Mouse (Mus musculus) common myeloid progenitor, adult 5-6 weeks (primary cell): ENCODE measurements at regions not wholly inside any gene's neighbourhood (a gene's known extent, or its start where the extent isn't known, plus 50 kb on each side); places are given as distances from the start of the nearest gene placed in this dataset.

ENCODE experiments used
- ATAC-seq: replicated peaks from 2 replicates; pipeline ENCODE4 v1.8.0; 2016; ENCODE audit warnings: low read depth, mild to moderate bottlenecking, moderate TSS enrichment, inconsistent platforms; ENCODE audit not compliant: poor library complexity, severe bottlenecking

DNA sequence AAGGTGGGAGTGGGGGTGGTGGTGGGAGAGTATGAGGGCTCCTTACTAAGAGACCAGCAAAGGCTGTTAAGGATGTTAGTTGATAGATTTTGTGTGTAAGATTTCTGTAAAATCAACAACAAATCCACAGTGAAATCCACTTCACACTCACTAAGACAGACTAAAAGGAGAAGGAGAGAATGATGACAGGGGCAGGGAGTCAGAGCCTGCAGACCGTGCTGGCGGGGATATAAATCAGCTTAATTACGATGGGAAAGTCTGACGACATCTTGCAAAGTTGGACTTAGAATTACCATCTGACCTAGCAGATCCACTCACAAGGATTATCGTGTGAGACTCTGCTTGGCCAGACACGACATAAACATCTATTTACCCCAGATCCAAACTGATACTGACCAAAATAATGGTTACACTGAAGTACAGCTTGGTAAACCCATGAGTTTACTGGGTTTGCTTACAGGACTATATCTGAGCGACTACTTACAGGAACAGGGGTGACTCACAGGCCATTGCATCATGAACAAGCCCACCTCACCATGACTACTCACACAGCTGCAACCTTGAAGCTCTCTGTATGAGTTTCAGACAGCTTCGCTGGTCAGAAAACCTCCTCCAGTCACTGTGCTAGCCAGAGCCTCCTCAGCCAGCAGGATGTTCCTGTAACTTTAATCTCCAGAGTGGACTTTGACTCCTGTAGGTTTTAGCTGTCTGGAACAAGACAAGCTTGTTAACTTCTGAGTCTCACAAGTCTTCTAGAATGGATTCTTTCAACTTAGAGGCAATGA, 50.5 kb upstream of the Ednra start:
- no peak for ATAC-seq

GRCm38 (mm10) chr8:77775526-77775925, 51.3 kb upstream of the Ednra start:
- ATAC-seq, result no peak

DNA sequence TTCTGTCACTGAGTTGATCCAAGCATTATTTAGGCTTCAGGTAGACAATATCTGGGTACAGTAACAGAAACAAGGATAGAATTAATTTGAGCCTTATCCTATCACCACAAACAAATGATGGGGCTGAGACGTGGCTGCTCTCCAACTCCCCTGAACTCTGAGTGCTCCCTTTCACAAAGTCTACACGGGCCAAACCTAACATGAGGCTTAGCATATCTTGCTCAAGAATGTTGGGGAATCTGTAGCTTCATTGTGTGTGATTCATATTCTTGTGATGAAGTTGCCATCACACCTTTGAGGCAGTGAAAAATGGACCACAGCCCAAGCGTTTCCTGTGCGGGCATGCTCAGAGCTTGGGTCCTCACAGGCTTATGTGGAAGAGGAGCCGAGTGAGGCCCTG, 53.3 kb upstream of the Ednra start:
- ATAC-seq, result no peak

DNA sequence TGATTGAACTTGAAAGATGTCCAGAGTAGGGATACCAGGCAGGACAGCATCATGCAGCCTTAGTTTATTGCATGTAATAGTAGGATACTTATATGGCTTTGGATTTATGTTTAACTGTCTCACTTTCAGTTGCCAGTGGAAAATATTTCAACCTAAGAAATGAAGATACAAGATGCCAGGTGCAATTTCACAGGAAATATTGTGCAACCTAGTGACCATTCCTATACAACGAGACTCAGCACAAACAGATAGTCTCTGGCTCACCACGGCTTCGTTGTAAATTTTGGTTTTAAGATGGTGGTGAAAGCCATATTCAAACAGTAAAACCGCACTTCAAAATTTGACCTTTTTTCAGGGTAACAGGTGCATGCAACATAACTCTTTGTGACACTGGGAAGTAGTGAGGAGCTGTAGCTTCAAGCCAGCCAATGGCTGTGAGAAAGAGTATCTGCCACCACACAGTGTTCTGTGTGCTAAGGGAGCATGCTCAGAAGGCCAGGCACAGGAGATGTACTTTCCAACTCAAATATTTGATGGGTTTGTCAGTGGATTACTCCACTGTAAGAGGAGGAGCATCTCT, 61.5 kb upstream of the Ednra start:
- ATAC-seq, result no peak

GRCm38 (mm10) chr8:77794911-77795310, 70.6 kb upstream of the Ednra start:
- no peak for ATAC-seq

- no peak for ATAC-seq
Measured at GRCm38 (mm10) chr8:77803147-77803903, 79.1 kb upstream of the Ednra start.

- ATAC-seq, result no peak
Measured at GRCm38 (mm10) chr8:77804536-77804935, 80.3 kb upstream of the Ednra start.

DNA sequence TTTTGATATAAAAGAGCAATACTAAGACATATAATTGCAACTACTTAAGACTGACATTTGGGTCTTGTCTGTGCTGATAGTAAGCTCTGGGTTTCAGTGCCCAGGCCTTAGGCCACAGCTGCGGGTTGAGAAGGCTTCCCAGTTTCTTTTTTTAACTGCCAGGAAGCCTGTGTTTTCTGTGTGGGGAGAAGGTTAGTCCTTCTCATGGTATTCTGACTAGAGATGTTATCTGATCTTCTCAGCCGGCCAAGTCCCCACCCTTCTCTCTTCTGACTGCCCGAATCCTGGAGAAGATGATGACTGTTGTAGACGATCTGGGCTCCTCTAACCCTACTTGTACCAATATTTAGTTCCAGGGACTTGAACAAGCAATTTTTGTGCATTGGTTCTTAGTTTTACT, 80.7 kb upstream of the Ednra start:
- ATAC-seq, result peak; percentile 63

- no peak for ATAC-seq
Measured at GRCm38 (mm10) chr8:77805657-77806056, 81.4 kb upstream of the Ednra start.

DNA sequence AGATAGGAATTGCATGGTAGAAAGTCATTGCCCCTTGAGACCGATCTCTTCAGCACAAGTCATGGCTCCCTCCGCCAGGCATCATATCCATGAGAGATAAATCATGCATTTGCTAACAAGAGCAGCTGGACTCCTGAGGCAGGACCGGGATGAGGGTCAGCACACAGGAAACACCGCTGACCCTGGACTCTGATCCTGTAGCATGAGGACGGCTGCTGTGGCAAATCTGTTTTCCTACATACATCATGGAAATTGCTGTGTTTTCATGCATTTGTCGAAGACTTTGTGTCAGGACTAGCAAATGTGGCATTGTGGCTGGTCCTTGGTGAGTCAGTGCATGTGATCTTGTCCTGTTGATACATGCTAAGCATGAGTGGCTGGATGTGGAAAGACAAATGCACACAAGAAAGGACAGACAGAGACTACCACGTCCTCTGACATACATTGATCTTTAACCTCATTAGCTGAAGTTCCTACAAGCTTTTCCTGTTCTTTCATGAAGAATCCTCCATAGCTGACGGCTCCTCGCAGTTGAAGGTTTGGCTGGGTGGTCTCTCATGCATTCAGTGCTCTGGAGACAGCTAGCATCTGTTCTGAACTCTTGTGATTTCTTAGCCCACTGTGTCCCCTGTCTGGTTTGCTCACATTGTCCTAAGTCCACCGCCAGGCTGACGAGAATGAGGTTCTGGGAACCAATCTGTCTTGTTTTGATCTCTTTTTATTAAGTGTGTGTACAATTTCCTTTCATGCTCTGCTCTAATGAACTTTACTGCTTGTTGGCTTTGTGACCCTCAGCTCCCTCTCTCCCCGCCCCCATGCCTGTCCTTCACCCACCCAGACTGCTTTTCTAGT, 90.8 kb upstream of the Ednra start:
- no peak for ATAC-seq

- ATAC-seq, result no peak
Measured at GRCm38 (mm10) chr8:77815648-77815971, 91.3 kb upstream of the Ednra start.

- no peak for ATAC-seq
Measured at GRCm38 (mm10) chr8:77816217-77816616, 92.0 kb upstream of the Ednra start.

- ATAC-seq, result no peak
Measured at GRCm38 (mm10) chr8:77825786-77826185, 101.5 kb upstream of the Ednra start.

DNA sequence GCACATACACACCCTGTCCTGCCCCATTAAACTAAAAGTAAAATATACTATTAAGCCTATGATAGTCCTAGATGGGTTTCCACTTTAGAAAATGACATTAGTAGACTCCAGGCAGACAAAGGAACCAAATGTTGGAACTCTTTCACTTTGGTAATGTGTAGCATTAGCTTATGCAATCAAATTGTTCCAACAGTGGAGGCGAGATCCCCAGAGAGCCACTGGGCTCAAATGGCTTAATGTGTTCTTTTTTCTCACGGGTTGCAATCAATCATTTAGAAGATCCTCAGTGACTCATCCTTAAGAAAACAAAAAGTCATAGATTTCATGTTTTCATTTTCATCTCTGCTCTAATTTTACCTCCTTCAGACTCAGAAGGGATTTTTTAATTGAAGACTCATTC, 102.0 kb upstream of the Ednra start:
- ATAC-seq, result no peak

- ATAC-seq, result no peak
Measured at GRCm38 (mm10) chr8:77828079-77828478, 103.8 kb upstream of the Ednra start.

- ATAC-seq, result no peak
Measured at GRCm38 (mm10) chr8:77829126-77829748, 105.0 kb upstream of the Ednra start.

GRCm38 (mm10) chr8:77829764-77830163, 105.5 kb upstream of the Ednra start:
- ATAC-seq, result no peak

DNA sequence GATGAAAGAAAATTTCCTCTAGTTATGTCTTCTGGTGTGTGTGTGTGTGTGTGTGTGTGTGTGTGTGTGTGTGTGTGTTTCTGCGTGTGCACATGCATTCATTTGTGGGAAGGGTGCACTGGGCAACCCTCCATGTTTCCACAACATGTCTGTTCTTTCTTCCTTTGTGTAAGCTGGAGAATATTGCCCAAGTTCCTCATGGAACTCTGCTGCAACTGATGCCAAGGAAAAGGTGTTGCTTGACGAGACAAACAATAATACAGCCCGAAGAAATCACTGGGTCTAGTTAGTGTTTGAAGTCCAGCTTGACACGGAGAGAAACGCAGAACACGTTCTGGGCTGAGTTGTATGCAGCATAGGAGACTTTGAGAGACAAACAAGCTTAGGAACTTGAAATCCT, 110.0 kb upstream of the Ednra start:
- ATAC-seq, result no peak

DNA sequence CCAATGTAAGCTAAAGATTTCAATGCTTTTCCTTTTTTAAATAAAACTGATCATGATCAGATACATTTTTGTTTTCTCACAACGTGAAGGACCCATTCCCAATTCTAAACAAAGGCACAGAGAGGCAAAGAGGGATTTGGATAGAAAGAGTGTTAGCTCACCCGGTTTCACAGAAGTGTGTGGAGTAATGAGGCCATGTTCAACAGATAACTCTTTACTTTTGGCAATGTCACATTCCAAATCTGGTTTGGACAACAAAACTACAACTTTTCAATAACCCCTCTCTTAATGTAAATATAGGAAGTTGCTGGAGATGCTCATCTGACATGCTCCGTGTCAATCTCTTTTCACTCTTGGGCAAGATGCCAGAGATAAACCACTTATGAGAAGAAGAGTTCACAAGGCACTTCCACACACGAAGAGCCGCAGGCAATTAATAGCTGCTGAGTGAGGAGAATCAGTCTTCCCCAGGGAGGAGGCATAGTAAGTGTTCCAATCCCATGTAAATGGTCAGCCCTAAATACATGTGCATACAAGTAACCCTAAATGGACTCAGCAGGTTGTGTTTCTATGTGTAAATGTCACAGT, 112.7 kb upstream of the Ednra start:
- ATAC-seq, result no peak
